Mouse (Mus musculus): Measurements from ENCODE around the gene Rab5c. TPM values are rescaled to one million over a fixed set of nuclear protein-coding genes. Genes with fewer than 3 reads are reported as not detected.
A peak's percentile ranks its signal among the peaks of the same experiment; 100 is the strongest.

Rab5c gene
- polyA plus RNA-seq, 1 experiment from 2014 or later = 31.6 TPM

DNA sequence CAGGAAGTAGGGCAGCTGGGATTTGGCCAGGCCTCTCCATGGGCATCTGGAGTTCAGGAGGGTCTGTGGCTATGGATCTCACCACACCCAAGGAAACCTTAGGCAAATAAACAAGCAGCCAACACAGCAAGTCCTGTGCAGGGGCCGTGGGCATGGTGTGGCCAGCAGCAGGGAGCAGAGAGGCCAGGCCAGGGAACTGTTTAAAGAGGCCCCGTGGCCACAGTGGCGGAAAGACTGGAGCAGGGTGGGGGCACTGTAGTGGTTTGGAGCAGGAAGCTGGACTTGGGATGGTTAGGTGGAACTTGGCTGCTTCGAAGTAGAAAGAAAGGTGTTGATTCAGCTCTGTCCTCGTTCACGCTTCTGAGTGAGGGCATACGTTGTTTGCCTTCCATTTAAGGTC lies 50.8 kb downstream of the Rab5c start:
- Histone ChIP-seq H3K9ac (replicated peaks) (no peak overlapping the region), H3K4me3 (no peak overlapping the region), H3K27me3 (peaks cover 8% of the 10 kb centered on the region; the same call in 1 of the 2 replicates), H3K27ac (replicated peaks) (no peak overlapping the region), H3K4me2 (replicated peaks) (no peak overlapping the region), H3K9me3 (no peaks in the 10 kb centered on the region), H3K36me3 (no peaks in the 10 kb centered on the region), H3K4me1 (peaks cover 3% of the 10 kb centered on the region)
- no peak for ATAC-seq (replicated peaks)
- WGBS = 89% methylated on average over 7 of the region's 7 CpGs

DNA sequence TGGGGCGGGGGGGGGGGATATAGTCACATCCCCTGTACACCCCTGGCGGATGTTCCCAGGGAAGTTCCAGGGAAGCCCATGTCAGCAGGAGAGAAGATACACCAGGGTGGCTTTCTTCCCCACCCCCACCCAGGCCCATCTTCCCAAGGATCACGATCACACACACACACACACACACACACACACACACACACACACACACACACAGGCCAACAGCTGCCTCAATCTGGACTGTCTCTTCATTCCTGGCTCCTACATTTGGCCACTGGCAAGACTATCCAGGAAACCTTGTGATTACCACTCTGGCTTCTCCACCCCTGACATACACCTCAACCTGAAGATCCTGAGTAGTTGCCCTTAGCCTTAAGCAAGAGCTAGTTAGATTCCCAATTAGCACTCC lies 52.6 kb downstream of the Rab5c start:
- no peaks in the 10 kb centered on the region for H3K4me1 ChIP-seq
- no peak for ATAC-seq (replicated peaks)
- H3K4me3 ChIP-seq = no peak overlapping the region
- H3K36me3 ChIP-seq = no peaks in the 10 kb centered on the region
- no peaks in the 10 kb centered on the region for H3K27me3 ChIP-seq
- H3K27ac ChIP-seq (replicated peaks) = no peak overlapping the region
- H3K4me2 ChIP-seq (replicated peaks) = no peak overlapping the region
- H3K9me3 ChIP-seq = no peaks in the 10 kb centered on the region
- no peak overlapping the region for H3K9ac ChIP-seq (replicated peaks)
- 75% methylated on average over 2 of the region's 3 CpGs for WGBS

DNA sequence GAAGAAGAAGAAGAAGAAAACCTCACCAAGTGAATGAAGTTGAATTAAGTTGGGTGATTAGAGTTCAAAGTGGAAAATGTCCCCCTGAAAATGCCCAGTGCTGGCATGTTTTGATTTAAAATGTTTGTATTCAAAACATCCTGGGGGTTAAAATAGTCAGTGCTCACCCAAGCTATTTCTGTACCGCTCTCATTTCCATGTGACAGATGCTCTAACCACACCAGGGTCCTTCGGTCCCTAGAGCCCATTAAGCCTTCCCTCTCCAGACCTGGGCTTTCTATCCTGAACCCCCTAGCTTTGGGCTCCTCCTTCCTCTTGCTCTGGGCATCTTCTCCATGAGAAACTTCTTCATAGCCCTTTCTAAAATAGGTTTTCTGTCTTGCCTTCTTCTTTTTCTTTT lies 53.9 kb downstream of the Rab5c start:
- no peaks in the 10 kb centered on the region for H3K36me3 ChIP-seq
- H3K4me3 ChIP-seq = no peak overlapping the region
- no peaks in the 10 kb centered on the region for H3K4me1 ChIP-seq
- no peaks in the 10 kb centered on the region for H3K27me3 ChIP-seq
- H3K9ac ChIP-seq (replicated peaks) = no peak overlapping the region
- ATAC-seq (replicated peaks) = no peak
- no peak overlapping the region for H3K27ac ChIP-seq (replicated peaks)
- H3K4me2 ChIP-seq (replicated peaks) = no peak overlapping the region
- WGBS = 84% methylated on average over 2 of the region's 2 CpGs
- no peaks in the 10 kb centered on the region for H3K9me3 ChIP-seq

DNA sequence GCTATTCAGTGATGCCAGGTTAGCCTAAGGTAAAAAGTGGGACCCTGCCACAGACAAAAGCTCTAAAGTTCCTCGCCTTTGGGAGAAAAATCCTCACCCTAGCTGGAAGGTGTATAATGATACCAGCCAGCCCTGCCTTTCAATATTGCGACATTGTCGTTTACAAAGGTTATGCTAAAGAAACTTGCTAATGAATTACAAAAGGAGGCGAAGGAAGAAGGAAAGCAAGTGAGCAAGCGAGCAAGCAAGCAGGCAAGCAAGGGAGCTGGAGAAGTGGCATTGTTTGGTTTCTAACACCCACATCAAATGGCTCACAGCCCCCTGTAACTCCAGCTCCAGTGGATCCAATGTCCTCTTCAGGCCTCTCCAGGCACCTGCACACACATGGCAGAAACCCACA lies 55.5 kb downstream of the Rab5c start:
- no peaks in the 10 kb centered on the region for H3K4me1 ChIP-seq
- no peak overlapping the region for H3K4me3 ChIP-seq
- no peak overlapping the region for H3K9ac ChIP-seq (replicated peaks)
- no peak overlapping the region for H3K27ac ChIP-seq (replicated peaks)
- ATAC-seq (replicated peaks) = no peak
- no peaks in the 10 kb centered on the region for H3K27me3 ChIP-seq
- no peak overlapping the region for H3K4me2 ChIP-seq (replicated peaks)
- no peaks in the 10 kb centered on the region for H3K36me3 ChIP-seq
- 64% methylated on average over 5 of the region's 5 CpGs for WGBS
- H3K9me3 ChIP-seq = no peaks in the 10 kb centered on the region

DNA sequence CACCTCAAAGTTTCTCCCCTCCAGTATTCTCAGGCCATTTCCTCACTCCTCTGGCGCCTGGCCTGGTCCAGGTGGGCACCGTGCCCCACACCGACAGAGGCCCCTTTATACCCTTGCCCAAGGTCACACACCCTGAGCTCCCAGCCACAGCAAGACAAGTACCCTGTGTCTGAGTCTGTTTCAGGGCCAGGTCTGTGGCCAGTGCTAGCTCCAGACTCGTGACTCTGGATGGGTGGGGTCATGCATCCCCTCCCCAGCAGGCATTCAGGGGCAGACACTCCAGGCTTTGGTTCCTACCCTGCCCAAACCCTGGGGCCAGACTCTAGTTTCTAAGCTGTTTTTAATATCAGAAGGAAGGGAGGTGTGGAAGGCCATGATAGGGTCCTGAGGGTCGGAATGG lies 56.2 kb downstream of the Rab5c start:
- ATAC-seq (replicated peaks) = no peak
- Histone ChIP-seq H3K9me3 (no peaks in the 10 kb centered on the region), H3K27ac (replicated peaks) (no peak overlapping the region), H3K36me3 (no peaks in the 10 kb centered on the region), H3K4me2 (replicated peaks) (no peak overlapping the region), H3K4me1 (no peaks in the 10 kb centered on the region), H3K4me3 (no peak overlapping the region), H3K9ac (replicated peaks) (no peak overlapping the region), H3K27me3 (no peaks in the 10 kb centered on the region)
- 74% methylated on average over 5 of the region's 5 CpGs for WGBS

DNA sequence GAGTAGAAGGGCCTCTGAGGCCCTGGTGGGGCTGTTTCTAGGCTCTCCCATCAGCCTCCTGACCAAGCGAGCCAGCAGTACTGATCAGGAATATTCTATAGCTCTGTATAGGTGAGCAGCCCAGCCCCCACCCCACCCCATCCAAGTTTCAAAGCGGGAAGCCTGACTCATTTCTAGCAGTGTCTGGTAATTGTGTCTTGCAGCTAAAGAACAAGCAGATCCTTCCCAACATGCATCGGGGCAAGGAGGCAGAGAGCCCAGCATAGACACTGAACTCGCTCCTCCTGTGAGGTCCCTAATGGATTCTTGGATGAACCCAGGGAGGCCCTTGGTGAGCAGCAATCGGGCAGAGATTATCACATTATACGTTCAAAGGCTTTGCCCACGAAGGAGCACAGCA lies 60.2 kb downstream of the Rab5c start:
- H3K4me3 ChIP-seq = no peak overlapping the region
- H3K36me3 ChIP-seq = no peaks in the 10 kb centered on the region
- no peak overlapping the region for H3K27ac ChIP-seq (replicated peaks)
- 52% methylated on average over 7 of the region's 7 CpGs for WGBS
- H3K4me1 ChIP-seq = 0 out of 2 replicates have a peak, but pooled peaks cover 4% of the 10 kb centered on the region
- H3K9ac ChIP-seq (replicated peaks) = no peak overlapping the region
- no peaks in the 10 kb centered on the region for H3K27me3 ChIP-seq
- ATAC-seq (replicated peaks) = no peak
- H3K9me3 ChIP-seq = no peaks in the 10 kb centered on the region
- no peak overlapping the region for H3K4me2 ChIP-seq (replicated peaks)

DNA sequence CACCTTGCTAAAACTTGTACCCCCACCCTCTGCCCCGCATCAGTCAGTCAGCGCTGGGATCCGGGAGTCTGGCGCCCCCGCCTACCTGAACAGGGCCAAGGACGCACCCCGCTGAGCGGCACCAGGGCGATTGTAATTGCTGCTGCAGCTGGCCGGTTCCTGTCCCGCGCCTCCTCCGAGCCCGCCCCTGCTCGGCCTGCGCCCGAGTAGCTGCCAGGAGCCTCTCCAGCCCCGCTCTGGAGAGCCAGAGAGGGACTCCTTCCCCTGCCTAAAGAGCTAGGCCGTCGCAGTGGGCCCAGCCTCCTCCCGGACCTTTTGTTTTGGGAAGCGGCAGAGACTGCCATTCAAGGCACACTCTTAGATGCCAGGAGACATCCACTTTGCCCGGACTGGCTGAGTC lies 64.8 kb downstream of the Rab5c start:
- WGBS = under 1% methylated on average over 23 of the region's 23 CpGs
- no peak overlapping the region for H3K4me3 ChIP-seq
- no peaks in the 10 kb centered on the region; the same call in 1 of the 2 replicates for H3K27me3 ChIP-seq
- 0 out of 2 replicates have a peak, but pooled peaks cover 4% of the 10 kb centered on the region for H3K4me1 ChIP-seq
- no peak overlapping the region for H3K9ac ChIP-seq (replicated peaks)
- no peak for ATAC-seq (replicated peaks)
- peak overlapping the region; percentile 9 for H3K4me2 ChIP-seq (replicated peaks)
- no peak overlapping the region for H3K27ac ChIP-seq (replicated peaks)
- H3K36me3 ChIP-seq = no peaks in the 10 kb centered on the region
- no peaks in the 10 kb centered on the region for H3K9me3 ChIP-seq

DNA sequence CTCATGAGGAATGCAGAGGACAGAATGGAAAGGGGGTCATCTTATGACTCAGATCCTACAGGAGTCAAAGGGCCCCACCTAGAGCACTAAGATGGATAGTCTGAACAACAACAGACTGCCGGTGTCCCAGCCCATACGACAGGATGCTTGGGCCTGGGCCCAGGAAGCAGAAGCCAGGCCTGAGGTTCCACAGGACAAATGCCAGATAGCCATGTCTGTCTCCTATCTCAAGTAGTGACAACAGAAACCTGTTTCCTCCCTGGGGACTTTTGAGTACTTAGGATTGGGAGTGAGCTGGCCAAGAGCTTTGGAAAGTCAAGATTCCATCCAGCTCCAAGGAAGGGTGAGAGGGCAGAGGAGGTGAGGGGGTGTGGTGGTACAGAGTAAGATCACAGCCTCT lies 66.1 kb downstream of the Rab5c start:
- H3K4me3 ChIP-seq = no peak overlapping the region
- H3K9ac ChIP-seq (replicated peaks) = no peak overlapping the region
- no peaks in the 10 kb centered on the region for H3K36me3 ChIP-seq
- no peak overlapping the region for H3K4me2 ChIP-seq (replicated peaks)
- no peak for ATAC-seq (replicated peaks)
- 89% methylated on average over 2 of the region's 2 CpGs for WGBS
- H3K9me3 ChIP-seq = no peaks in the 10 kb centered on the region
- no peak overlapping the region for H3K27ac ChIP-seq (replicated peaks)
- 0 out of 2 replicates have a peak, but pooled peaks cover 4% of the 10 kb centered on the region for H3K4me1 ChIP-seq
- H3K27me3 ChIP-seq = no peaks in the 10 kb centered on the region; the same call in 1 of the 2 replicates

DNA sequence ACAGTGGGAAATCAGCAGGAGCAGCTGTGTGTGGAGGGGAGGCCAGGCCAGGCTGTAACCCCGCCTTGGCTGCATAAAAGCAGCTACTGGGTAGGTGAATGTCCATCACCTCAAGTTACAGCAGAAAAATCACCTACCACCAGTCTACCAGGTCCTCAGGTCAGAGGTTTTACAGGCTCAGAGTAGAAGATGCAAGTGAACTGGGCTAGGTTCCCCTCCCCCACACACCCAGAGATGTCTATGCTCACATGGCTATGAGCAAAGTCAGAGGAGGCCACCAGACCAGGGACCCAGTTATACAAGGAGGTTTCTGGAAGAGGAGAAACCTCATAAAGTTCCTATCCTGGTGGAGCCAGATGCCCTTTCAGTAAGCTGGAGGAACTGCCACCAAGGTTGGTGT lies 67.0 kb downstream of the Rab5c start:
- whole genome bisulfite sequencing = 83% methylated on average over 1 of the region's 1 CpGs
- 0 out of 2 replicates have a peak, but pooled peaks cover 4% of the 10 kb centered on the region for H3K4me1 ChIP-seq
- no peak overlapping the region for H3K9ac ChIP-seq (replicated peaks)
- H3K9me3 ChIP-seq = no peaks in the 10 kb centered on the region
- no peaks in the 10 kb centered on the region; the same call in 1 of the 2 replicates for H3K27me3 ChIP-seq
- no peak for ATAC-seq (replicated peaks)
- no peak overlapping the region for H3K27ac ChIP-seq (replicated peaks)
- H3K4me2 ChIP-seq (replicated peaks) = no peak overlapping the region
- H3K36me3 ChIP-seq = no peaks in the 10 kb centered on the region
- H3K4me3 ChIP-seq = no peak overlapping the region

Other genes starting within 250 kb of the Rab5c start
- 230 and 237 TPM in 2 replicates for gene Acly, start 210.2 kb downstream of the Rab5c start, polyA plus RNA-seq (2015; fragmentation: Nextera tagmentation; extraction: Ambion mirVana)
- 1.1 and 2.1 TPM in 2 replicates for gene Ttc25, start 192.6 kb downstream of the Rab5c start, polyA plus RNA-seq (2015; fragmentation: Nextera tagmentation; extraction: Ambion mirVana)
- 23.4 and 26.9 TPM in 2 replicates for gene Cnp, start 163.3 kb downstream of the Rab5c start, polyA plus RNA-seq (2015; fragmentation: Nextera tagmentation; extraction: Ambion mirVana)
- gene Nkiras2, start 119.0 kb downstream of the Rab5c start, polyA plus RNA-seq (2015; fragmentation: Nextera tagmentation; extraction: Ambion mirVana) = 90.5 and 91.3 TPM in 2 replicates
- gene Dnajc7, start 118.0 kb downstream of the Rab5c start, polyA plus RNA-seq (2015; fragmentation: Nextera tagmentation; extraction: Ambion mirVana) = 294 and 295 TPM in 2 replicates
- 0.23 and 0.31 TPM in 2 replicates for gene Zfp385c, start 45.8 kb downstream of the Rab5c start, polyA plus RNA-seq (2015; fragmentation: Nextera tagmentation; extraction: Ambion mirVana)
- 1.4 and 2.4 TPM in 2 replicates for gene Dhx58, start 33.9 kb downstream of the Rab5c start, polyA plus RNA-seq (2015; fragmentation: Nextera tagmentation; extraction: Ambion mirVana)
- gene Kat2a, start 25.8 kb downstream of the Rab5c start, polyA plus RNA-seq (2015; fragmentation: Nextera tagmentation; extraction: Ambion mirVana) = 53.1 and 54.4 TPM in 2 replicates
- 0.24 and 0.41 TPM in 2 replicates for gene Hspb9, start 24.4 kb downstream of the Rab5c start, polyA plus RNA-seq (2015; fragmentation: Nextera tagmentation; extraction: Ambion mirVana)
- 4.6 TPM in 2 replicates for gene Kcnh4, start 21.7 kb upstream of the Rab5c start, polyA plus RNA-seq (2015; fragmentation: Nextera tagmentation; extraction: Ambion mirVana)
- gene Hcrt, start 24.7 kb upstream of the Rab5c start, polyA plus RNA-seq (2015; fragmentation: Nextera tagmentation; extraction: Ambion mirVana) = 1.0 and 1.1 TPM in 2 replicates
- 2.8 and 3.0 TPM in 2 replicates for gene Ghdc, start 32.7 kb upstream of the Rab5c start, polyA plus RNA-seq (2015; fragmentation: Nextera tagmentation; extraction: Ambion mirVana)
- gene Stat5b, start 112.5 kb upstream of the Rab5c start, polyA plus RNA-seq (2015; fragmentation: Nextera tagmentation; extraction: Ambion mirVana) = 11.4 and 13.3 TPM in 2 replicates
- 0.71 and 1.0 TPM in 2 replicates for gene Stat5a, start 121.1 kb upstream of the Rab5c start, polyA plus RNA-seq (2015; fragmentation: Nextera tagmentation; extraction: Ambion mirVana)
- 31.1 and 32.3 TPM in 2 replicates for gene Stat3, start 201.3 kb upstream of the Rab5c start, polyA plus RNA-seq (2015; fragmentation: Nextera tagmentation; extraction: Ambion mirVana)
- gene Cavin1, start 232.7 kb upstream of the Rab5c start, polyA plus RNA-seq (2015; fragmentation: Nextera tagmentation; extraction: Ambion mirVana) = 29.4 and 30.1 TPM in 2 replicates

All from forebrain, embryonic 15.5 days (tissue).